Mouse (Mus musculus): ENCODE results near the gene Mlx.

The Mlx gene

DNA sequence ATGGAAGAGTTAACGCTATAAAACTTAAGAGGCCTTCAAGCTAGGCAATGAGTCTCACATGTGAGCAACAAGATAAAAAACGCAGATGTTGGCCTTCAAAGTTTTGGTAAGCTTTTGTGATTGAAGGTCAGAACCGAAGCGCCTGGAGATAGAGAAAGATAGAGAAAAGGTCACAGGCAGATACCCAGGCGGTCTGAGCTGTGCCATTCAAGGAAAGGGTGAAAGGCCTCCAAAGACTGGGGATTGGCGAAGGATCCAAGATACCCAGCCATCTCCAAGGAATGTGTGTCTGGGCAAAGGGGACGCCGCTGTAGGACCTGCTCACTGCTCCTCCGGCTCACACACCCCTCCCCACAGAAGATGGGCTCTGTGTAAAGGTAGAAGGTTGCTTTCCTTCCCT, 22.1 kb upstream of the Mlx start:
- DNase-seq (ENCODE audit: low read depth): no peak

DNA sequence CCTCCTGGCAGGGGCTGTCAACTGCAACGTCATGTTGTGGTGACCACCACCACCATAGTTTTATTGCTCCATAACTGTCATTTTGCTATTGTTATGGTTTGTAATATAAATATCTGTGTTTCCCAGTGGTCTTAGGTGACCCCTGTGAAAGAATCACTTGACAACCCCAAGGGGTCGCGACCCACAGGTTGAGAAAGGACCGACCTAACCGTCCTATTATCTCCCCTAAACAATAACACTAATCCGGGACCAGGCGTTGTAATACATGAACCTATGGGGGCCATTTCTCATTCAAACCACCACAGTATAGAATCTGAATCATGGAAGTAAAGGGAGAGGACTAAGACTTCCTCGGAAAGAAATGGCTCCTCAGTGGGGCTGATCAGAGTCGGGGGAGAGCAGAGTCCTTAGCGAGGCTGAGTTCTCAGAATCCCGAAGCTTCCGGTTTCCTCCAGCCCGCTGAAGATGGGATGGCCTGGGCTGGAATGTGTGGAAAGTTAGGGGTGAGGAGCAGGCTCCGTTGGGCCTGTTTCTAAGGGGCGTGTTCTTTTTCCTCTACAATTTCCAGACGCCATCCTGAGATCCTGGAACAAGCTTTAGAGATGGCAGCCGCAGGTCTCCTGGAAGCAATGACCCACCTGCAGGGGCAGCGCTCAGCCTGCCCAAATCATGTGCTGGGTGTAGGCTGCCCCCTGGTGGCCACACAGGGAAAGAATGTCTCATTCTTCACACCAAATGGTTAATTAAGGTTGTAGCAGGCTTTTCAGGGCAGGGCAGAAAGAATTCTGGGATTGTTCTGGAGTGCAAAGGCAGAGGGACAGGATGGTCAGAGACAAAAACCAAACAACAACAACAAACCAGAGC, 20.3 kb upstream of the Mlx start:
- peak; percentile 61 for DNase-seq (ENCODE audit: low read depth)

DNA sequence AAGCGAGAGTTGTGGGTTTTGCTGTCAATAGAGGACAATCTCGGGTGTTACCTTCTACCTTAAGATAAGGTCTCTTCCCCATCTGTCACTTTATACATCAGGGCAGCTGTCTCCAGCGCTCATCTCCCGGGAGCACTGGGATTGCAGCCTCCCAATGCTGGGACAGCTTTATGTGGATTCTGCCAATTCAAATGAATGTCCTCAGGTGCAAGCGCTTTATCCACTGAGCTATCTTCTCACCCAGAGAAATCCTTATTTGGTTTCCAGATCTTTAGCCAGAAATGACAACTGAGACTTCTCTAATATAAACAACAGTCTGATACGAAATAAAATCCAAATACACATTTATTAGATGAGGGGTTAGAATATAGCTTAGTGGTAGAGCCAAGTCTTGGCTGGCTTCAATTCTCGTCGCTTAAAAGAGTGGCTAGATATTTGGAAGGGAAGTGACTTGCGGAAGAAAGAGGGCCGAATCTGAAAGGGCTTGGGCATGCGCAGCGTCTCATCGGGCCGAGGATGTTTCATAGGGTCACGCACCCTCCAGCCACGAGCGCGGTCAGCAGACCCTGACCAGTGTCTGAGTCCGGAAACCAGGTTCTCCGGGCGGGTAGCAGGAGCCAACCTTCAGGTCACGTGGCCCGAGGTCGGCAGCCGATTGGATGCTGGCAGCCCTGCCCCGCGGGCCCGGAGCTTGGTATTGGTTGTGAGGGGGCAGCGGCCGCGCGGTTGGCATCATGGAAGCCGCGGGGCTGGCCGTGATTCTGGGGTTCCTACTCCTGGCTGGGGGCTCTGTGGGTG, 17.5 kb upstream of the Mlx start, which contains the start of gene Naglu:
Gene Naglu, plus strand, starts transcription at position 622 of the 798 bp plus-strand sequence.
- peak; percentile 76 for DNase-seq (ENCODE audit: low read depth)

DNA sequence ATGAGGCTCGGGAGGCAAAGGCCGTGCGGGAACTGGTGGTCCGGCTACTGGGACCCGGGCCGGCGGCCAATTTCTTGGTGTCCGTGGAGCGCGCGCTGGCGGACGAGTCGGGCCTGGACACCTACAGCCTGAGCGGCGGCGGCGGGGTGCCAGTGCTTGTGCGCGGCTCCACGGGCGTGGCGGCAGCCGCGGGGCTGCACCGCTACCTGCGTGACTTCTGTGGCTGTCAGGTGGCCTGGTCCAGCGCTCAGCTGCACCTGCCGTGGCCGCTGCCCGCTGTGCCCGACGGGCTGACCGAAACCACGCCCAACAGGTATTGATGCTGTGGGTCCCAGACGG, 16.9 kb upstream of the Mlx start:
- DNase-seq (ENCODE audit: low read depth): no peak

DNA sequence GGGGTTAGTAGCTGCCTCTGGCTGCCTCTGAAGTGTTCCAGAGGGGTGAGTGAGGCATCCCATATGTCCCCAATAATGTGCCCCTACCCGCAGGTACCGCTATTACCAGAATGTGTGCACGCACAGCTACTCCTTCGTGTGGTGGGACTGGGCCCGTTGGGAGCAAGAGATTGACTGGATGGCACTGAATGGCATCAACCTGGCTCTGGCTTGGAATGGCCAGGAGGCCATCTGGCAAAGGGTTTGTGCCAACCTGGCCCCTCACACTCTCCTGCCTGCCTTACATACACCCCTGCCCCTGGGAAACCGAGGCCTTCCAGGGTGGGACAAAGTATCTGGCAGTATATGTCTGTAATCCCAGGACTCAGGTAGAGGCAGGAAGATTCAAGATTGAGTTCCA, 16.1 kb upstream of the Mlx start:
- no peak for DNase-seq (ENCODE audit: low read depth)

DNA sequence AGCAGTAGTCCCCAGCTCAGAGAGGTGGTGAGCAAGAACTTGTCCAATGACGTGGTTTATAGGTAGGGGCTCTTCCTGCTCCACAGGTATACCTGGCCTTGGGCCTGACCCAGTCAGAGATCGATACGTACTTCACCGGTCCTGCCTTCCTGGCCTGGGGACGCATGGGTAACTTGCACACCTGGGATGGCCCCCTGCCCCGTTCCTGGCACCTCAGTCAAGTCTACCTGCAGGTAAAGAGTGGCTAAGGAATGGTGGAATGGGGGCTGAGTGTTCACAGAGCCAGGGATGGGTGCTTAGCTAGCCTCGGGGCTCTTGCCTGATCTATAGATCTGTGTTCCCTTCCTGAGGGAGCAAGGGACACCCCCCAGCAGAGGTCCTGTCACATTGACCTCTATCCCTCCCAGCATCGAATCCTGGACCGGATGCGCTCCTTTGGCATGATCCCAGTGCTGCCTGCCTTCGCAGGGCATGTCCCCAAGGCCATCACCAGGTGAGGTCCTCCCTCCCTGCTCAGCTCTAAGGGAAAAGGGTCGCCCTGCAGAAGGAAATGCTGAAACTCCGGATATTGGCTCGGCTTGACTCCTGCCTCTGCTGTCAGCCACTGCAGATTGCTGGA, 15.2 kb upstream of the Mlx start:
- DNase-seq (ENCODE audit: low read depth): no peak

DNA sequence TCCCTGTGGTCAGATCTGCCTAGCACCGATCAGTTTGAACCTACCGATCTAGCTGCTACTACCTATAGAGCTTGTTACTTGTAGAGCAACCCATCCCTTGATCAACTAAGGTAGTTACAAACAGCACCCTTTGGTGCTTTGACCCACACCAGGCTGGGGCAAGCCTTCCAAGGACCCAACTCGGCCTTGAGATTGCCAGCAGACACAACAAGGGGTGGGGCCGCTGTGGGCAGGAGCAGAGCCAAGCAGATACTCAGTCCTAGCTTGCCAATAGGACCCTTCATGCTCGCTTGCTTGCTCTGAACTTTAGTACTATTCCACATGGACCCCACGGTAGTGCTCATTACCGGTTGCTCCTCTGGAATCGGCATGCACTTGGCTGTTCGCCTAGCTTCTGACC, 9.0 kb upstream of the Mlx start, which contains the start of gene Hsd17b1:
Gene Hsd17b1, plus strand, starts transcription at position 291 of the 400 bp plus-strand sequence.
- no peak for DNase-seq (ENCODE audit: low read depth)

DNA sequence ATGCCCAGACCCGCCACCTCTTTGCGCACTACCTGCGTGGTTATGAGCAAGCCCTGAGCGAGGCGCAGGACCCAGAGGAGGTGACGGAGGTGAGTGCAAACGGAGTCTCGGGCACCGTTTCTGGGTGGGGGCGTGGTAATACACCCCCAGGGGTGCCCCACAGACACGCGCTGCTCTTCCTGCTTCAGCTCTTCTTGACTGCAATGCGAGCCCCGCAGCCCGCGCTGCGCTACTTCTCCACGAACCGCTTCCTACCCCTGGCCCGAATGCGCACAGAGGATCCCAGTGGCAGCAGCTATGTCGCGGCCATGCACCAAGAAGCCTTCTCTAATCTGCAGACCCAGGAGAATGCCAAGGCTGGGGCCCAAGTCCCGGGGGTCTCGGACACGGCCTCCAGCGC, 7.3 kb upstream of the Mlx start:
- DNase-seq (ENCODE audit: low read depth): no peak

DNA sequence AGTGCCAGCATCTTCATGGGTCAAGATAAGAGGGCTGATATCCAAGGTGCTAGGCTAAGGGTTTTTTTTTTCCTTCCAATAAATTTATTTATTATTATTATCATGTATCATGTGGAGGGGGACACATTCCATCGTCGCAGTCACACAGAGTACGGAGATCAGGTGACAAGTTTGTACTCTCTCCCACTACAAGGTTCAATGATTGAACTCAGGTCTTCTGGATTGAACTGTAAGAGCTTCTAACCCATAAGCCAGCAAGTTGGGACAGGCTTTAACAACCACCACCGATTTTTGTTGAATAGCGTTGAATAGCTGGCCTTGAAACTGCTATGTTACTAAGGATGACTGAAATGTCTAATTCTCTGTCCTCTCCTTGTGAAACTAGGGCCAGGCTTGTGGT, 6.7 kb upstream of the Mlx start:
- DNase-seq (ENCODE audit: low read depth): no peak

DNA sequence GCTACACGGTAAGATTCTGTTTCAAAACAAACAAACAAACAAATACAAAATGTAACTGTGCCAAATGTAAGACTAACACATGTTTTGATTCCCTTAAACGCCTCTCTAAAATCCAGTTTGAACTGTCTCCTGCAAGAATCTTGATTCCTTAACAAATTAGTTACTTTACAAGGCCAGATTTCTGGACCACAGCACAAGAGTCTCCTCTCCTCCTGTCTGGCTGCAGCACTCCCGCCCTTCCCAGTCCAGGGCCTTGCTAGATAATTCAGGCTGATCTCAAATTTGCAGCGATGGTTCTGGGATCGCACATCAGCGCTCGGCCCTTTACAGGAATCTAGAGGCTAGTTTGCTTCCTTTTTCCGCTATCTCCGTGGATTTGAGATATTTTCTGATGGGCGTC, 5.4 kb upstream of the Mlx start:
- DNase-seq (ENCODE audit: low read depth): no peak

DNA sequence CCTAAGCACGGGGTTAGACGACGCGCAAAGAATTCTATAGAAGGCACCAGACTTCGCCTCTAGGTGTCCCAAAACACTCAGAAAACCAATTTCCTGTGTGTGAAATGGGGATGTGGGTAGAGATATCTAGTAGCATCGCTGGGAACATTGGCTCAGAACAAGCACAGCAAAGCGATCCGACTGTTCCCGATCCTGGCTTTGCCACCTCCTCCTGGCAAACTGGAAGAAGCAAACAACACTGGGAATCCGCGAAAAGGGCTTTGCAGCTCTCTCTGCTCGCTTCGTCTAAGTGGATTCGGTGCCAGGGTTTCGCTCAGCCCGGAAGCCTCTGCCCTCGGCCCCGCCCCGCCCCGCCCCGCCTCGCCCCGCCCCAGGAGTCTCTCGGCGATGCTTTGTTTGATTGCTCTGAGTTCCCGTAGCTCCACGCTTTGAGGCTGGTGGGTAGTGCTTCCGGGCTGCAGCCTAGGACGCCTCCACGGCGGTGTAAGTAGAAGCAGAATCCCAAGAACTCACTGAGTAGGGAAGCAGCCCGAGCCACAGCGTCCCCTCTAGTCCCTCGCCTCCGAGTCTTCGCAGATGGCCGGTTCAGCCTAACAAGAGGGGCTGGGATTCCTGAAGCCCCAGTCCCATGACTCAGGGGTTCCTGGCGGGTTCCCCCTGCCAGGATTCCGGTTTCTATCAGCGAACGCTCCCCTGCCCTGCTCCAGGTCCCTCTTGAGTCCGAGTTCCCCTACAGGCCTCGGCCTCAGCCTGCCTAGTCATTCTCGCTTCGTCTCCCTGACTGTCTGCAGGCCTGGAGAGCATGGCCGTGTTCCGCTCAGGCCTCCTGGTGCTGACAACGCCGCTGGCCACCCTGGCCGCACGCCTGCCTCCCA, 4.6 kb upstream of the Mlx start, which contains the start of gene Coasy:
Gene Coasy, plus strand, starts transcription at position 358 of the 875 bp plus-strand sequence.
- DNase-seq (ENCODE audit: low read depth): peak; percentile 85

DNA sequence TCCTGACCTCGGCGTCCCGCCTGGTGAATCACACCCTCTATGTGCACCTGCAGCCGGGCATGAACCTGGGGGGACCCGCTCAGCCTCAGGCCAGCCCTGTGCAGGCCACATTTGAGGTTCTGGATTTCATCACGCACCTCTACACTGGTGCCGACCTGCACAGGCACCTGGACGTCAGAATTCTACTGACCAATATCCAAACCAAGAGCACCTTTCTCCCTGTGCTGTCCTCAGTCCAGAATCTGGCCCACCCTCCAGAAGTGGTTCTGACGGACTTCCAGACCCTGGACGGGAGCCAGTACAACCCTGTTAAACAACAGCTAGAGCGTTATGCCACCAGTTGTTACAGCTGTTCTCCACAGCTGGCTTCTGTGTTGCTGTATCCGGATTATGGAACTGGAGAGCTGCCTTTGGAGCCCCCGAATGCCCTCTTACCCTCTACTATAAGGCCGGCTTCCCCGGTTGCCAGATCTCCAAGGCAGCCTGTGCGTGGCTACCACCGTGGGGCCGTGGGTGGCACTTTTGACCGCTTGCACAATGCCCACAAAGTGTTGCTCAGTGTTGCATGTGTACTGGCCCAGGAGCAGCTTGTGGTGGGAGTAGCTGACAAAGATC, 3.9 kb upstream of the Mlx start:
- no peak for DNase-seq (ENCODE audit: low read depth)

DNA sequence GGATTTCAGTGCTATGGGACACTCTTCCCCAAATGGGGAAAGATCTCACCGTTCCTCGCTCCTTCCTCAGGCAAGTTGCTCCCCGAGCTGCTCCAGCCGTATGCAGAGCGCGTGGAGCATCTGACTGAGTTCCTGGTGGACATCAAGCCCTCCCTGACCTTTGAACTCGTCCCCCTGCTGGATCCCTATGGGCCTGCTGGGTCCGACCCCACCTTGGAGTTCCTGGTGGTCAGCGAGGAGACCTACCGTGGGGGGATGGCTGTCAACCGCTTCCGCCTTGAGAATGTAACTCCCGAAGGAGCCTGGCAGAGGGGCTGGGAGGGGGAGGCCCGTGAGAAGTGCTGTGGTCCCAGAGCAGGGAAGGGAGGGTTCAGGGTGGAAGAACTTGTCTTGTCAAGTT, 2.8 kb upstream of the Mlx start:
- DNase-seq (ENCODE audit: low read depth): no peak

DNA sequence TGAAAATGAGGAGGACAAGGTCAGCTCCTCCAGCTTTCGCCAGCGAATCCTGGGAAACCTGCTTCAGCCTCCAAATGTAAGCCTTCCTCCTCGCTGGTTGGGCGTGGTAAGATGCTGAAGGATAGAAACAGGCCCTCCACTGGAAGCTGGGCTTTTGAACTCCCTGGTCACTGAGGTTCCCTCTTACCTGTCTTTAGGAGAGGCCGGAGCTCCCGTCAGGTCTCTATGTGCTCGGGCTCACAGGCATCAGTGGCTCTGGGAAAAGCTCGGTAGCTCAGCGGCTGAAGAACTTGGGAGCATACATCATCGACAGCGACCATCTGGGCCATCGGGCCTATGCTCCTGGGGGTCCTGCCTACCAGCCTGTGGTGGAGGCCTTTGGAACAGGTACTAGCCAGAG, 2.3 kb upstream of the Mlx start:
- DNase-seq (ENCODE audit: low read depth): no peak

DNA sequence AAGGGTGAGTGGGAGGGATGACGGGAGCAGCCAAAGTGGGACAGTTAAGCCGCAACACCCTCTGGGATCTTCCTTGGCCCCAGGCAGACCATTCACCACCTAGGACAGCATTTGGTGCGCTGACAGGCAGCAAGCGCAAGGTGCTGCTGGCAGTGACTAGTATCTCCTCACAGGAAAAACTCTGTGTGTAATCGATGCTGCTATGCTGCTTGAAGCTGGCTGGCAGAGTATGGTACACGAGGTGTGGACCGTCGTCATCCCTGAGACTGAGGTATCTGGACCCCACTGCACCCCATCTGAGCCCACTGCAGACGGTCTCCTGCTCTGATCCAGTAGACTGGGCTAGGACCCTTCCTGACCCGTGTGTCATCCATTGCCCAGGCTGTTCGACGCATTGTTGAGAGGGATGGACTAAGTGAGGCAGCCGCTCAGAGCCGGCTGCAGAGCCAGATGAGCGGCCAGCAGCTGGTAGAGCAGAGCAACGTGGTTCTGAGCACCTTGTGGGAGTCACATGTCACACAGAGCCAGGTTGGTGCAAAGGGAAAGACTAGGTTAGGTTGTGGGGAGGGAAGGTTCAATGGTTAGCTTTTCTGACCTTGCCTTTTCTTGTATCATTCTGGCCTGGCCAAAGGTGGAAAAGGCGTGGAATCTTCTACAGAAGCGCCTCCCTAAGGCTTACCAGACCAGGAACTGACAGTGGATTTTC, 1.3 kb upstream of the Mlx start:
- DNase-seq (ENCODE audit: low read depth): no peak

DNA sequence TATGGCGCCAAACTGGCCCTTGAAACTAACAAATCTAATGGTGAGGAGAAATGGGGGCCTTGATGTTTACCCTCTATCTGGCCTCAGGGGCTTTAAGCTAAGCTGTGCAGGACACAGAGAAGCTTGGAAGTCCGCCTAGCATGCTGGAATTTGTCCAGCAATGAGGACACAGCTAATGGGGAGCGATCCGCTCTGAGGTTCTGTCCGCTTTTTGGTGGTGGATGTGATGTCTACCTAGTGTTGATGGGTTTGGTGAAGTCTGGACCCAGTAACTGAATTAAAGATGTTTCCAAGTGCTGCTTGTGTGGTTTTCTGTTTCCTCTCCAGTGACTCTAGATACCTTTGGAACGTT, 778 bp upstream of the Mlx start:
- no peak for DNase-seq (ENCODE audit: low read depth)

DNA sequence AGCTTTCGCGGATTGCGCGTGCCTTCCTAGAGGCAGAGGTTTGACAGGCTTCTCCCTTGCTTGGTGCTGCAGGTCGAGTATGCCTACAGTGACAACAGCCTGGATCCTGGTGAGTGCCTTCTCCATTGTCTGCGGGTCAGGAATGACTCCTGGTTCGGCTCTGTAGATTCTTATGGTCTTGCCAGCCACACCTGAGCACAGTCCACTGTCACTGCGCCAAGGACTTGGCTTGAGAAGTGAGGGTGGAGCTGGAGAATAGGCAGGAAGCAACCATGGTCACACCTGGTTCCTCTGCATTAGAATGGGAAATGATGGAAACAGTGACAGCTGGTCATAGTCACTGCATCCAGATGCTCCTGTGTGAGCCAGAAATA, 592 bp downstream of the Mlx start:
- no peak for DNase-seq (ENCODE audit: low read depth)

DNA sequence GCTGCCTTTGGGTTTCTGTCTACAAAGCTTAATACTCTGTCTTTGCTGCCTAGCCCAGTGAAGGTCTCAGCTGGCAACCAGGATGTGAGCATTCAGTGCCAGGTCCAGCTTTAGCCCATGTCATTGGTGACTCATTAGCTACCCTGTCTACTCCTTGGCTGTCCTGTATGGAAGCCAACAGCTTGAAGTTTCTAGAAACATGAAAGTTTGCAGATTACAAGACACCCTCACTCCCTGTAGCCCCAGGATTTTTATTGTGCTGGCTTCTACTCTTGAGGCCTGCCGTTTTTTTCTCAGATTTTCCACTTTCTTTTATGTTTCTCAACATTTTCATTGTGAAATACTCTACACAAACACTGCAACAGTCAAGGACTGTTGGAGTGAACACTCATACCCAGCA, 2.9 kb downstream of the Mlx start:
- no peak for DNase-seq (ENCODE audit: low read depth)

DNA sequence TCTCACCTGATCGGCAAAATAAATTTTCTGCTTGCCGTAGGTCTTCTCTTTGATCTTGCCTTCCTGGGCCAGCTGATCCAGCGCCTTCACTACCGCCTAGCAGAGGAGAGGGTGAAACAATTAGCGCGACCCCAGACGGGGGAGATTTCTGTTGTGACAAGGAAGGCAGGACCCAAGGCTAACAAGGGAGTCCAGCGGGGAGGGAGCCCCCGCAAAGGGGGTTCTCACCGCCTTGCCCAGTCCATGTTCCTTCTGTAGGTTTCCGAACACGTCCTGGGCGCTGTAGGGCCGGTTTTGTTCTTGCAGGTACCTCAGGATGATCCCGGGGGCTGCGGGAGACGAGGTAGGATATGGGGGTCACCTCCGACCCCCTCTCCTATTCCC, 7.8 kb downstream of the Mlx start:
- DNase-seq (ENCODE audit: low read depth): no peak

DNA sequence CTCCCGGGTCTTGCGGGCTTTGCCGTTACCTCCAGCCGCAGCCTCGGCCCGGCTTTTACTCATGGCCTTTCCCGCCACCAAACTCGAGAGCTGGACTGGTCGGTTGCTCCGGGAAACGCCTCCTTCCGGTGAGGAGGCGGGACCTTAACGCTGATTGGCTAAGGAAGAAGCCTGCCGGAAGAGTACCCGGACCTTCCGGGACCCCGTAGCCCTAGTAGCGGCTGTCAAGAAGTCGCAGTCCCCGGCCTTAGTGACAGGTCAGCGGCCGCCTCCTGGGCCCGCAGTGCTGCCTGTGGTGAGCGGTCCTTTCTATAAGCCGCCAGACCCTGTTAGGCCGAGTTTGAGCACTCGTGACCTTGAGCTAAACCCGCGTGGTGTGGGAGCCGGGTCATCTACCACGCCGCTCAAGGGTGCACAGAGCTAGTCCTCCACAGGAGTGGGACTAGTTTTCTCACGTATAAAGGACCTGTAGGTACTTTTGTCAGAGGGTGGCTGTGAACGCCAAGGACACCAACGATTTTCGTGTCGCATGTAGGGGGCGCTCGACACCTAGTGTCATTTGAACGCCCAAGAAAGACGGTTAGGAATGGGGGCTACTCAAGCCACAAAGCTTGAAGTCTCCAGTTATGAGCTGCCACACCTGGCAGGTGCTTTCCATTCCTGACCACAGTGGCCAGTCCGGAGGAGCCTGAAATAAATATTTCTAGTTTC, 8.4 kb downstream of the Mlx start, which contains the start of gene Psmc3ip:
Gene Psmc3ip, minus strand, starts transcription at position 123 of the 711 bp plus-strand sequence.
- DNase-seq (ENCODE audit: low read depth): peak; percentile 97

Measured in c-Kit-positive CD71-positive TER-119-negative erythroid progenitor cells, embryonic 14.5 days (primary cell).